Mouse (Mus musculus) MEL (cell line): ENCODE measurements around the gene Nrxn3. TPM values are rescaled to one million over a fixed set of nuclear protein-coding genes. Genes with fewer than 3 reads are reported as not detected.

Experiments used
- DNase-seq: peaks from one replicate; pipeline ENCODE4 v3.0.0; 2011; ENCODE audit warnings: low read depth, low spot score
- H3K27ac ChIP-seq: 2 replicates; pipeline ENCODE4 v1.5.1; 2012; ENCODE audit warnings: low read depth, mild to moderate bottlenecking, control low read depth, low read length, moderate library complexity; ENCODE audit not compliant: control insufficient read depth
- H3K27me3 ChIP-seq, 2 experiments: fragments of 150-350 bp in 1 of 2; sonication (generic) in 1 of 2; 2 replicates each; pipeline ENCODE4 v1.6.1; 2012; ENCODE audit warnings: low read length in 2 of 2, mild to moderate bottlenecking in 2 of 2, improper control_type of control experiment in 1 of 2, moderate library complexity in 1 of 2; ENCODE audit not compliant: insufficient read depth in 2 of 2, control insufficient read depth in 1 of 2
- H3K36me3 ChIP-seq, 2 experiments: 2 replicates each; pipeline ENCODE4 v1.6.1; 2012 to 2014; ENCODE audit warnings: low read length in 2 of 2, improper control_type of control experiment in 1 of 2, inconsistent platforms in 1 of 2, mild to moderate bottlenecking in 1 of 2; ENCODE audit not compliant: insufficient read depth in 2 of 2, control insufficient read depth in 1 of 2
- H3K4me1 ChIP-seq, 2 experiments: fragments of 150-350 bp in 1 of 2; sonication (generic) in 1 of 2; 2 replicates each; pipeline ENCODE4 v1.6.1; 2012; ENCODE audit warnings: low read length in 2 of 2, improper control_type of control experiment in 1 of 2, mild to moderate bottlenecking in 1 of 2; ENCODE audit not compliant: insufficient read depth in 2 of 2, control insufficient read depth in 1 of 2
- H3K4me3 ChIP-seq, 2 experiments: fragments of 150-350 bp in 1 of 2; sonication (generic) in 1 of 2; 2 replicates each; pipeline ENCODE4 v1.5.1; 2012; ENCODE audit warnings: low read depth in 2 of 2, low read length in 2 of 2, mild to moderate bottlenecking in 2 of 2, moderate library complexity in 2 of 2, control low read depth in 1 of 2, improper control_type of control experiment in 1 of 2; ENCODE audit not compliant: control insufficient read depth in 1 of 2, insufficient read depth in 1 of 2
- H3K79me2 ChIP-seq: 2 replicates; pipeline ENCODE4 v1.6.1; 2012; ENCODE audit warnings: mild to moderate bottlenecking, low read length, moderate library complexity; ENCODE audit not compliant: control insufficient read depth, poor library complexity, insufficient read depth
- H3K9ac ChIP-seq: 2 replicates; pipeline ENCODE4 v1.6.1; 2012; ENCODE audit warnings: low read depth, mild to moderate bottlenecking, control low read depth, low read length, moderate library complexity; ENCODE audit not compliant: control insufficient read depth, poor library complexity, severe bottlenecking
- H3K9me3 ChIP-seq: fragments of 150-350 bp; sonication (generic); replicated peaks from 2 replicates; pipeline ENCODE4 v1.6.1; 2012; ENCODE audit warnings: mild to moderate bottlenecking, low read length, improper control_type of control experiment, moderate library complexity; ENCODE audit not compliant: insufficient read depth
- BHLHE40 ChIP-seq: IDR thresholded peaks from 2 replicates; pipeline ENCODE4 v1.6.1; 2012; ENCODE audit warnings: low read depth, mild to moderate bottlenecking, inconsistent platforms, low read length, improper control_type of control experiment, borderline replicate concordance
- CHD1 ChIP-seq: IDR thresholded peaks from 2 replicates; pipeline ENCODE4 v1.6.1; 2012; ENCODE audit warnings: low read depth, mild to moderate bottlenecking, inconsistent platforms, low read length, improper control_type of control experiment
- CHD2 ChIP-seq: IDR thresholded peaks from 2 replicates; pipeline ENCODE4 v1.6.1; 2011; ENCODE audit warnings: low read length, improper control_type of control experiment
- E2F4 ChIP-seq: IDR thresholded peaks from 2 replicates; pipeline ENCODE4 v1.6.1; 2011; ENCODE audit warnings: low read depth, low read length, improper control_type of control experiment, borderline replicate concordance
- ELF1 ChIP-seq: IDR thresholded peaks from 2 replicates; pipeline ENCODE4 v1.6.1; 2014; ENCODE audit warnings: low read depth, mild to moderate bottlenecking, inconsistent platforms, low read length, improper control_type of control experiment, moderate library complexity
- GABPA ChIP-seq: IDR thresholded peaks from 2 replicates; pipeline ENCODE4 v1.6.1; 2012; ENCODE audit warnings: low read depth, mild to moderate bottlenecking, inconsistent platforms, low read length, improper control_type of control experiment, moderate library complexity
- JUND ChIP-seq: IDR thresholded peaks from 2 replicates; pipeline ENCODE4 v1.6.1; 2011; ENCODE audit warnings: low read depth, mild to moderate bottlenecking, improper control_type of control experiment, low read length
- KAT2A ChIP-seq: conservative IDR thresholded peaks from 2 replicates; pipeline ENCODE4 v1.6.1; 2012; ENCODE audit warnings: low read depth, low read length, improper control_type of control experiment, inconsistent platforms
- MAFK ChIP-seq: IDR thresholded peaks from 2 replicates; pipeline ENCODE4 v1.6.1; 2011; ENCODE audit warnings: low read depth, mild to moderate bottlenecking, low read length, improper control_type of control experiment, borderline replicate concordance
- MAX ChIP-seq: IDR thresholded peaks from 2 replicates; pipeline ENCODE4 v1.6.1; 2011; ENCODE audit warnings: low read length, improper control_type of control experiment
- MAZ ChIP-seq: IDR thresholded peaks from 2 replicates; pipeline ENCODE4 v1.6.1; 2012; ENCODE audit warnings: low read depth, mild to moderate bottlenecking, inconsistent platforms, low read length, improper control_type of control experiment
- MEF2A ChIP-seq: IDR thresholded peaks from 2 replicates; pipeline ENCODE4 v1.6.1; 2014; ENCODE audit warnings: low read depth, mild to moderate bottlenecking, inconsistent platforms, low read length, improper control_type of control experiment; ENCODE audit not compliant: poor library complexity, insufficient replicate concordance, severe bottlenecking; ENCODE audit errors: extremely low read depth
- MXI1 ChIP-seq: IDR thresholded peaks from 2 replicates; pipeline ENCODE4 v1.6.1; 2011; ENCODE audit warnings: mild to moderate bottlenecking, low read depth, low read length, improper control_type of control experiment
- MYB ChIP-seq: IDR thresholded peaks from 2 replicates; pipeline ENCODE4 v1.6.1; 2011; ENCODE audit warnings: mild to moderate bottlenecking, low read depth, low read length, improper control_type of control experiment
- MYC ChIP-seq: IDR thresholded peaks from 2 replicates; pipeline ENCODE4 v1.6.1; 2011; ENCODE audit warnings: low read depth, mild to moderate bottlenecking, low read length, improper control_type of control experiment, moderate library complexity
- POLR2A ChIP-seq, 2 experiments: IDR thresholded peaks; 2 replicates each; pipeline ENCODE4 v1.6.1; 2011 to 2012; ENCODE audit warnings: low read length in 2 of 2, mild to moderate bottlenecking in 2 of 2, control low read depth in 1 of 2, improper control_type of control experiment in 1 of 2, low read depth in 1 of 2, moderate library complexity in 1 of 2; ENCODE audit not compliant: control insufficient read depth in 1 of 2, insufficient read depth in 1 of 2, poor library complexity in 1 of 2
- POLR2AphosphoS2 ChIP-seq: IDR thresholded peaks from 2 replicates; pipeline ENCODE4 v1.6.1; 2011; ENCODE audit warnings: low read length, improper control_type of control experiment
- RAD21 ChIP-seq: IDR thresholded peaks from 2 replicates; pipeline ENCODE4 v1.6.1; 2011; ENCODE audit warnings: mild to moderate bottlenecking, low read depth, low read length, improper control_type of control experiment
- RCOR1 ChIP-seq: IDR thresholded peaks from 2 replicates; pipeline ENCODE4 v1.6.1; 2012; ENCODE audit warnings: low read depth, mild to moderate bottlenecking, inconsistent platforms, low read length, improper control_type of control experiment
- SIN3A ChIP-seq: IDR thresholded peaks from 2 replicates; pipeline ENCODE4 v1.6.1; 2012; ENCODE audit warnings: low read length, improper control_type of control experiment, inconsistent platforms
- SMC3 ChIP-seq: IDR thresholded peaks from 2 replicates; pipeline ENCODE4 v1.6.1; 2011; ENCODE audit warnings: low read depth, low read length, improper control_type of control experiment
- TAL1 ChIP-seq: IDR thresholded peaks from 2 replicates; pipeline ENCODE4 v1.6.1; 2012; ENCODE audit warnings: mild to moderate bottlenecking, inconsistent platforms, low read length, moderate library complexity, mixed read lengths
- USF1 ChIP-seq: IDR thresholded peaks from 2 replicates; pipeline ENCODE4 v1.6.1; 2014; ENCODE audit warnings: low read depth, mild to moderate bottlenecking, inconsistent platforms, low read length, improper control_type of control experiment, moderate library complexity
- ZC3H11A ChIP-seq: IDR thresholded peaks from 2 replicates; pipeline ENCODE4 v1.6.1; 2012; ENCODE audit warnings: low read depth, mild to moderate bottlenecking, inconsistent platforms, low read length, improper control_type of control experiment
- ZKSCAN1 ChIP-seq: IDR thresholded peaks from 2 replicates; pipeline ENCODE4 v1.6.1; 2012; ENCODE audit warnings: low read depth, mild to moderate bottlenecking, inconsistent platforms, low read length, improper control_type of control experiment, moderate library complexity
- ZMIZ1 ChIP-seq: IDR thresholded peaks from 2 replicates; pipeline ENCODE4 v1.6.1; 2012; ENCODE audit warnings: low read depth, mild to moderate bottlenecking, inconsistent platforms, low read length, improper control_type of control experiment, moderate library complexity
- ZNF384 ChIP-seq: IDR thresholded peaks from 2 replicates; pipeline ENCODE4 v1.6.1; 2012; ENCODE audit warnings: low read depth, mild to moderate bottlenecking, inconsistent platforms, low read length, improper control_type of control experiment
- polyA plus RNA-seq, 2 experiments: library from polyadenylated mRNA; stranded (reverse) in 1 of 2; unstranded in 1 of 2; fragments of >175 nt in 1 of 2; fragments of >200 nt in 1 of 2; gene quantifications; 2 replicates each; pipeline versions ENCODE4 v1.2.1 to v1.2.4; 2012; ENCODE audit warnings: low replicate concordance in 2 of 2, low read depth in 1 of 2; ENCODE audit not compliant: insufficient read length in 2 of 2, insufficient read depth in 1 of 2, missing spikeins in 1 of 2
- total RNA-seq: library from RNA; depleted of rRNA; stranded (reverse); fragments of 300-350 nt; gene quantifications from 2 replicates; pipeline ENCODE4 v1.2.3, GENCODE M21; 2012

Gene Nrxn3
- total and polyA plus RNA-seq, 3 experiments: not detected

DNA sequence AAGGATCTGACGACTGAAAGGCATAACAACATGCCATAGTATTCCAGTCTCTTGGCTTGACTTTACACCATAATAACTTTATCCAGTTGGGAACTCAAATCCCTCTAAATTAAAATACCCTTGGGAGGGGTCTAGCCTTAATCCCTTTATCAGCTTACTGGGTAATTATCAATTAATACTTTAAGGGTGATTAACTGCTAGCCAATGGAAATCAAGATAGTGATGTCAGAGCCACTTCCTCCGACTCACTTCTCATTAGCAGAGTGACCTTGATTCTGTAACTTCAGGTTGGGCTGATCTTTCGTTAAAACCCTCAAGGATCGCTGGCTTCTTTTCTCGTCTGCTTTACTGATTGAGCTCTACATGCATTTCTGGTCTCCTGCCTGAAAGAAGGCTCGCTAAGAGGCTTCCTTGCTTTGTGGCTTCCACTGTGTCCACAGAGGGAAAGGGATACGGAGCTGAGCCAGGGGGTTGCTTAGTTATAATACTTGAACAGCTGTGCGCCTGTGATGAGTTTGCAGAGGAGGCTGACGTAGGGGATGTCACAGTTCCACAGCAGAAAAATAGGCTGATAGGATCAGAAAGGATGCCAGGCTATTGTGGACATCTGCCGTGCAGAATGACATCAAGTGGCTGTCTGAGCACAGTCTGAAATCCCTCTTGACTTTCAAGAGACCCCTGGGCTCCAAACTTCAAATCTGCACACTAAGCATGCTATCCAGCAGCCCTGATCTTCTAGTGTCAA lies 352.0 kb downstream of the Nrxn3 start:
- H3K9ac ChIP-seq: no peak overlapping the region
- TF ChIP-seq KAT2A: no peak
- no peak for TF ChIP-seq ZMIZ1
- no peak for TF ChIP-seq JUND
- TF ChIP-seq GABPA: no peak
- no peak for TF ChIP-seq MXI1
- no peak for TF ChIP-seq MYB
- TF ChIP-seq POLR2AphosphoS2: no peak
- no peak for TF ChIP-seq ZKSCAN1
- no peak for TF ChIP-seq ELF1
- TF ChIP-seq MAFK: no peak
- TF ChIP-seq CHD1: no peak
- no peak for TF ChIP-seq E2F4
- no peak for TF ChIP-seq RCOR1
- no peak for TF ChIP-seq MAZ
- no peak for TF ChIP-seq MYC
- no peak for TF ChIP-seq USF1
- H3K36me3 ChIP-seq: no peaks in the 10 kb centered on the region

DNA sequence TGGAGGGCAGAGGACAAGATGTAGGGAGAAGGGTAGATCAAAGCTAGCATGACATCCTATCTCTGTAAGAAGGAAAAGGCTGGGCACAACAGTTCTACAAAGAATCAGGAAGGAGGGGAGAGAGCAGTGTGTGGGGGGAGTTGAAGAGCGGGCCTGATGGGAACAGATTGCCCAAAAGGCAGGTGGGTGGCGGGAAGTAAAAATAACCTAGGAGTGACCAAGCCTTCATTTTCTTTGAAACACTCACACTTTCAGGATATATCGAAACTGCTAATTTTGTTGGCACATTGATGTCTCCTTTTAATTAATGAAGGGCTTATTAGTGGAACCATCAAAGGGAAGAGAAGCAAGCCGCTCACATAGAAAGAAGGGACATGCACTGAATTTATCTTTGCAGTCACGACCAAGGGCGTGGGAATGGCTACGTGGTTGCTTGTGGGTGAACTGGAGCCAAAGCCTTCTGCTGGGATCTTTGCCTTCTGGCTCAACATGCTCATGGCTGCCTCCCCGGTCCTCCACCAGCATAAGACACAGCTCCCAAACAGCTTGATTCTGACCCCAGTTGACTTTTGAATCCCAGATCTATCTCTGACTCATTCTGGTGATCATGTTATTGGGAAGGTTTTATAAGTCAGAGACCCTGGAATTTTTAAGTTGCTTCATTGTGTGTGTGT lies 371.3 kb downstream of the Nrxn3 start:
- no peak for DNase-seq
- no peaks in the 10 kb centered on the region for H3K36me3 ChIP-seq
- no peaks in the 10 kb centered on the region for H3K27me3 ChIP-seq
- TF ChIP-seq GABPA (no peak), POLR2A (IDR thresholded peaks at IDR 0.05; ENCODE audit: control insufficient read depth in 1 of 2, insufficient read depth in 1 of 2, low read depth in 1 of 2, low read length in 2 of 2, poor library complexity in 1 of 2) (no peak), RAD21 (no peak), BHLHE40 (no peak), MEF2A (no peak), MAFK (no peak), RCOR1 (no peak), MAX (no peak), ZNF384 (no peak), JUND (no peak), POLR2AphosphoS2 (no peak), MAZ (no peak), SIN3A (no peak), MXI1 (no peak), TAL1 (no peak), ZC3H11A (no peak), KAT2A (no peak), SMC3 (no peak), ELF1 (no peak), CHD2 (no peak)
- TF ChIP-seq, all 39 proteins: peak for 0
- Histone ChIP-seq H3K4me1 (no peaks in the 10 kb centered on the region), H3K9me3 (no peaks in the 10 kb centered on the region), H3K4me3 (no peak overlapping the region), H3K27ac (no peak overlapping the region), H3K9ac (no peak overlapping the region), H3K79me2 (no peaks in the 10 kb centered on the region)

More for the DNA sequence above, 352.0 kb downstream of the Nrxn3 start:
- DNase-seq: no peak
- Histone ChIP-seq H3K27me3 (no peaks in the 10 kb centered on the region), H3K4me3 (no peak overlapping the region), H3K27ac (no peak overlapping the region), H3K4me1 (no peaks in the 10 kb centered on the region), H3K9me3 (no peaks in the 10 kb centered on the region), H3K79me2 (no peaks in the 10 kb centered on the region)
